Mouse (Mus musculus): ENCODE data around the gene Ss18l2.
A peak's percentile ranks its signal among the peaks of the same experiment; 100 is the strongest.

Gene Ss18l2

GRCm38 (mm10) chr9:121709898-121710583, at the start of gene Ss18l2:
Gene Ss18l2, plus strand, starts transcription at chr9:121710329.
- peak; percentile 99 for DNase-seq

GRCm38 (mm10) chr9:121663467-121663866, 46.7 kb upstream of the Ss18l2 start:
- DNase-seq = no peak

- DNase-seq = no peak
Observed at GRCm38 (mm10) chr9:121664104-121664503, 46.0 kb upstream of the Ss18l2 start.

- peak; percentile 60 for DNase-seq
Observed at GRCm38 (mm10) chr9:121666957-121667630, 43.0 kb upstream of the Ss18l2 start.

GRCm38 (mm10) chr9:121667822-121668221, 42.3 kb upstream of the Ss18l2 start:
- DNase-seq = no peak

- peak; percentile 63 for DNase-seq
Observed at GRCm38 (mm10) chr9:121669348-121669791, 40.8 kb upstream of the Ss18l2 start.

GRCm38 (mm10) chr9:121671300-121671699, 38.8 kb upstream of the Ss18l2 start:
- DNase-seq = no peak

GRCm38 (mm10) chr9:121672311-121672710, 37.8 kb upstream of the Ss18l2 start:
- DNase-seq = no peak

GRCm38 (mm10) chr9:121673716-121674115, 36.4 kb upstream of the Ss18l2 start:
- DNase-seq = no peak

- no peak for DNase-seq
Observed at GRCm38 (mm10) chr9:121675011-121675410, 35.1 kb upstream of the Ss18l2 start.

GRCm38 (mm10) chr9:121675556-121675955, 34.6 kb upstream of the Ss18l2 start:
- no peak for DNase-seq

GRCm38 (mm10) chr9:121677069-121677468, 33.1 kb upstream of the Ss18l2 start:
- DNase-seq = no peak

- no peak for DNase-seq
Observed at GRCm38 (mm10) chr9:121677476-121677875, 32.7 kb upstream of the Ss18l2 start.

GRCm38 (mm10) chr9:121679549-121679948, 30.6 kb upstream of the Ss18l2 start:
- DNase-seq = peak; percentile 59

- no peak for DNase-seq
Observed at GRCm38 (mm10) chr9:121681191-121681590, 28.9 kb upstream of the Ss18l2 start.

GRCm38 (mm10) chr9:121682037-121682680, 28.0 kb upstream of the Ss18l2 start:
- no peak for DNase-seq

- DNase-seq = no peak
Observed at GRCm38 (mm10) chr9:121684702-121685101, 25.4 kb upstream of the Ss18l2 start.

- DNase-seq = peak; percentile 43
Observed at GRCm38 (mm10) chr9:121690200-121690651, 19.9 kb upstream of the Ss18l2 start.

GRCm38 (mm10) chr9:121690734-121691133, 19.4 kb upstream of the Ss18l2 start:
- no peak for DNase-seq

- DNase-seq = no peak
Observed at GRCm38 (mm10) chr9:121694736-121695135, 15.4 kb upstream of the Ss18l2 start.

- DNase-seq = no peak
Observed at GRCm38 (mm10) chr9:121696626-121697025, 13.5 kb upstream of the Ss18l2 start.

- DNase-seq = peak; percentile 75
Observed at GRCm38 (mm10) chr9:121697150-121698049, 12.7 kb upstream of the Ss18l2 start.

- DNase-seq = no peak
Observed at GRCm38 (mm10) chr9:121704261-121704645, 5.9 kb upstream of the Ss18l2 start.

Measured in right cerebral cortex, postnatal 14 days (tissue).